Mouse (Mus musculus): ENCODE data around the gene Tma7. TPM values are rescaled to one million over a fixed set of nuclear protein-coding genes. Genes with fewer than 3 reads are reported as not detected.

The Tma7 gene
- polyA plus RNA-seq, 2 experiments = 92.4 to 504 TPM

- TF ChIP-seq EP300 (IDR thresholded peaks at IDR 0.05; ENCODE audit: low read depth) (no peak), CTCF (IDR thresholded peaks at IDR 0.05; ENCODE audit: low read depth) (no peak)
- DNase-seq (ENCODE audit: low read depth in 3 of 3, low spot score in 3 of 3) = no peak
- Histone ChIP-seq H3K9ac (replicated peaks) (no peak overlapping the region), H3K36me3 (replicated peaks; ENCODE audit: control insufficient read depth, insufficient read depth, low read depth) (no peaks in the 10 kb centered on the region), H3K4me1 (replicated peaks; ENCODE audit: control insufficient read depth in 2 of 2, insufficient read depth in 2 of 2, low read length in 1 of 2) (peaks cover 0 to 14% of the 10 kb centered on the region in 2 experiments; a peak in 2 of 4 replicates), H3K9me3 (ENCODE audit: control insufficient read depth, low read length) (no peaks in the 10 kb centered on the region), H3K27me3 (ENCODE audit: control insufficient read depth, insufficient read depth, low read length) (peaks cover 30% of the 10 kb centered on the region), H3K27ac (no peak overlapping the region), H3K4me2 (ENCODE audit: low read depth) (peak overlapping the region; percentile 56), H3K4me3 (ENCODE audit: insufficient read depth in 1 of 2, low read depth in 2 of 2, low read length in 2 of 2) (no peak overlapping the region)
- no peak for ATAC-seq (ENCODE audit: insufficient read depth)
- WGBS (ENCODE audit: insufficient replicate concordance) = 48% methylated on average over 6 of the region's 6 CpGs
These were observed 14.9 kb upstream of the Tma7 start for GRCm38 (mm10) chr9:109097291-109097690.

GRCm38 (mm10) chr9:109096856-109097255 is 14.5 kb upstream of the Tma7 start:
- H3K36me3 ChIP-seq (replicated peaks; ENCODE audit: control insufficient read depth, insufficient read depth, low read depth) = no peaks in the 10 kb centered on the region
- H3K27me3 ChIP-seq (ENCODE audit: control insufficient read depth, insufficient read depth, low read length) = peaks cover 30% of the 10 kb centered on the region
- TF ChIP-seq CTCF (IDR thresholded peaks at IDR 0.05; ENCODE audit: low read depth) (no peak), EP300 (IDR thresholded peaks at IDR 0.05; ENCODE audit: low read depth) (no peak)
- no peaks in the 10 kb centered on the region for H3K9me3 ChIP-seq (ENCODE audit: control insufficient read depth, low read length)
- H3K27ac ChIP-seq = no peak overlapping the region
- H3K4me3 ChIP-seq (ENCODE audit: insufficient read depth in 1 of 2, low read depth in 2 of 2, low read length in 2 of 2) = peak overlapping the region; percentile 21 to 59; a peak in 3 of 4 replicates
- no peak overlapping the region for H3K9ac ChIP-seq (replicated peaks)
- DNase-seq (ENCODE audit: low read depth in 3 of 3, low spot score in 3 of 3) = no peak
- WGBS (ENCODE audit: insufficient replicate concordance) = 58% methylated on average over 6 of the region's 6 CpGs
- H3K4me2 ChIP-seq (ENCODE audit: low read depth) = peak overlapping the region; percentile 56
- ATAC-seq (ENCODE audit: insufficient read depth) = no peak
- peaks cover 0 to 14% of the 10 kb centered on the region in 2 experiments; a peak in 2 of 4 replicates for H3K4me1 ChIP-seq (replicated peaks; ENCODE audit: control insufficient read depth in 2 of 2, insufficient read depth in 2 of 2, low read length in 1 of 2)

- no peak overlapping the region for H3K9ac ChIP-seq (replicated peaks)
- peak overlapping the region; percentile 43 to 59 for H3K4me3 ChIP-seq (ENCODE audit: insufficient read depth in 1 of 2, low read depth in 2 of 2, low read length in 2 of 2)
- peak overlapping the region; percentile 56 for H3K4me2 ChIP-seq (ENCODE audit: low read depth)
- H3K27me3 ChIP-seq (ENCODE audit: control insufficient read depth, insufficient read depth, low read length) = peaks cover 30% of the 10 kb centered on the region
- WGBS (ENCODE audit: insufficient replicate concordance) = 63% methylated on average over 9 of the region's 9 CpGs
- DNase-seq (ENCODE audit: low read depth in 3 of 3, low spot score in 3 of 3) (no peak), ATAC-seq (ENCODE audit: insufficient read depth) (no peak)
- no peak overlapping the region; the same call in 1 of the 2 replicates for H3K27ac ChIP-seq
- peaks cover 5% of the 10 kb centered on the region; the same call in 1 of the 2 replicates for H3K36me3 ChIP-seq (replicated peaks; ENCODE audit: control insufficient read depth, insufficient read depth, low read depth)
- H3K4me1 ChIP-seq (replicated peaks; ENCODE audit: control insufficient read depth in 2 of 2, insufficient read depth in 2 of 2, low read length in 1 of 2) = peaks cover 0 to 14% of the 10 kb centered on the region in 2 experiments; a peak in 2 of 4 replicates
- H3K9me3 ChIP-seq (ENCODE audit: control insufficient read depth, low read length) = no peaks in the 10 kb centered on the region
- TF ChIP-seq CTCF (IDR thresholded peaks at IDR 0.05; ENCODE audit: low read depth) = no peak
These were observed 13.9 kb upstream of the Tma7 start for GRCm38 (mm10) chr9:109096251-109096661.

GRCm38 (mm10) chr9:109095137-109095982 is 13.0 kb upstream of the Tma7 start, which contains the start of gene Plxnb1:
Plxnb1 (plus strand) TSS chr9:109095389.
- Histone ChIP-seq H3K36me3 (replicated peaks; ENCODE audit: control insufficient read depth, insufficient read depth, low read depth) (peaks cover 12% of the 10 kb centered on the region), H3K4me1 (replicated peaks; ENCODE audit: control insufficient read depth in 2 of 2, insufficient read depth in 2 of 2, low read length in 1 of 2) (peaks cover 0 to 14% of the 10 kb centered on the region in 2 experiments; a peak in 2 of 4 replicates), H3K27me3 (ENCODE audit: control insufficient read depth, insufficient read depth, low read length) (peaks cover 30% of the 10 kb centered on the region), H3K9ac (replicated peaks) (peak within 1 kb of the TSS; percentile 18; the same call in 1 of the 2 replicates), H3K27ac (no peak within 1 kb of the TSS; the same call in 1 of the 2 replicates), H3K4me2 (ENCODE audit: low read depth) (peak within 1 kb of the TSS; percentile 58), H3K4me3 (ENCODE audit: insufficient read depth in 1 of 2, low read depth in 2 of 2, low read length in 2 of 2) (peak within 1 kb of the TSS; percentile 59 to 64), H3K9me3 (ENCODE audit: control insufficient read depth, low read length) (no peaks in the 10 kb centered on the region)
- peak; percentile 24; the same call in 1 of the 2 replicates for ATAC-seq (ENCODE audit: insufficient read depth)
- 2% methylated on average over 99 of the region's 102 CpGs for WGBS (ENCODE audit: insufficient replicate concordance)
- no peak for DNase-seq (ENCODE audit: low read depth in 3 of 3, low spot score in 3 of 3)
- TF ChIP-seq CTCF (IDR thresholded peaks at IDR 0.05; ENCODE audit: low read depth) = no peak
- no peak for TF ChIP-seq EP300 (IDR thresholded peaks at IDR 0.05; ENCODE audit: low read depth)

GRCm38 (mm10) chr9:109094553-109095136 is 12.3 kb upstream of the Tma7 start:
- Histone ChIP-seq H3K9ac (replicated peaks) (no peak overlapping the region), H3K9me3 (ENCODE audit: control insufficient read depth, low read length) (no peaks in the 10 kb centered on the region), H3K27me3 (ENCODE audit: control insufficient read depth, insufficient read depth, low read length) (peaks cover 30% of the 10 kb centered on the region), H3K27ac (no peak overlapping the region), H3K36me3 (replicated peaks; ENCODE audit: control insufficient read depth, insufficient read depth, low read depth) (peaks cover 12% of the 10 kb centered on the region), H3K4me3 (ENCODE audit: insufficient read depth in 1 of 2, low read depth in 2 of 2, low read length in 2 of 2) (peak overlapping the region; percentile 59 to 64), H3K4me1 (replicated peaks; ENCODE audit: control insufficient read depth in 2 of 2, insufficient read depth in 2 of 2, low read length in 1 of 2) (peaks cover 0 to 14% of the 10 kb centered on the region in 2 experiments; a peak in 2 of 4 replicates), H3K4me2 (ENCODE audit: low read depth) (peak overlapping the region; percentile 58)
- TF ChIP-seq CTCF (IDR thresholded peaks at IDR 0.05; ENCODE audit: low read depth) (no peak), EP300 (IDR thresholded peaks at IDR 0.05; ENCODE audit: low read depth) (no peak)
- ATAC-seq (ENCODE audit: insufficient read depth) (peak; percentile 48), DNase-seq (ENCODE audit: low read depth in 3 of 3, low spot score in 3 of 3) (no peak)
- WGBS (ENCODE audit: insufficient replicate concordance) = 5% methylated on average over 21 of the region's 21 CpGs

Data from liver, embryonic 14.5 days (tissue).